Mouse (Mus musculus) activated CD4-positive, CD25-positive, alpha-beta regulatory T cell, adult 4 months (primary cell): ENCODE results near the gene Wipf2. TPM values are rescaled to one million over a fixed set of nuclear protein-coding genes. Genes with fewer than 3 reads are reported as not detected.

Source experiments
- ATAC-seq: one replicate; pipeline ENCODE4 v1.8.0; 2017
- polyA plus RNA-seq, 2 experiments: library from polyadenylated mRNA; unstranded; fragments of 100-300 nt; shearing (Covaris generic); gene quantifications; one replicate each; pipeline ENCODE4 v1.2.1; 2017

The Wipf2 gene
- polyA plus RNA-seq, 2 experiments from 2014 or later, result 10.9 to 12.3 TPM

GRCm38 (mm10) chr11:98854659-98855058, 8.8 kb upstream of the Wipf2 start:
- no peak for ATAC-seq

GRCm38 (mm10) chr11:98858759-98859731, 4.4 kb upstream of the Wipf2 start:
- peak; percentile 45 for ATAC-seq

- peak; percentile 50 for ATAC-seq
Observed at GRCm38 (mm10) chr11:98863751-98864429, 452 bp downstream of the Wipf2 start.

GRCm38 (mm10) chr11:98867293-98867692, 3.9 kb downstream of the Wipf2 start:
- ATAC-seq, result no peak

- no peak for ATAC-seq
Observed at GRCm38 (mm10) chr11:98869906-98870305, 6.5 kb downstream of the Wipf2 start.

- ATAC-seq, result no peak
Observed at GRCm38 (mm10) chr11:98870791-98871190, 7.4 kb downstream of the Wipf2 start.

- no peak for ATAC-seq
Observed at GRCm38 (mm10) chr11:98871416-98871815, 8.0 kb downstream of the Wipf2 start.

GRCm38 (mm10) chr11:98872040-98872439, 8.6 kb downstream of the Wipf2 start:
- ATAC-seq, result no peak

- ATAC-seq, result no peak
Observed at GRCm38 (mm10) chr11:98873900-98874299, 10.5 kb downstream of the Wipf2 start.

GRCm38 (mm10) chr11:98877001-98877400, 13.6 kb downstream of the Wipf2 start:
- ATAC-seq, result no peak

GRCm38 (mm10) chr11:98887703-98888102, 24.3 kb downstream of the Wipf2 start:
- ATAC-seq, result no peak

- no peak for ATAC-seq
Observed at GRCm38 (mm10) chr11:98889077-98889476, 25.6 kb downstream of the Wipf2 start.

GRCm38 (mm10) chr11:98889977-98890376, 26.5 kb downstream of the Wipf2 start:
- ATAC-seq, result no peak

GRCm38 (mm10) chr11:98892426-98892825, 29.0 kb downstream of the Wipf2 start:
- no peak for ATAC-seq

- peak; percentile 78 for ATAC-seq
Observed at GRCm38 (mm10) chr11:98900529-98901125, 37.2 kb downstream of the Wipf2 start.

- ATAC-seq, result no peak
Observed at GRCm38 (mm10) chr11:98902621-98903245, 39.3 kb downstream of the Wipf2 start.

GRCm38 (mm10) chr11:98904577-98904976, 41.1 kb downstream of the Wipf2 start:
- ATAC-seq, result no peak

- ATAC-seq, result no peak
Observed at GRCm38 (mm10) chr11:98905033-98905432, 41.6 kb downstream of the Wipf2 start.

GRCm38 (mm10) chr11:98905583-98905982, 42.1 kb downstream of the Wipf2 start:
- ATAC-seq, result no peak

- no peak for ATAC-seq
Observed at GRCm38 (mm10) chr11:98907063-98907436, 43.6 kb downstream of the Wipf2 start.

- ATAC-seq, result peak; percentile 95
Observed at GRCm38 (mm10) chr11:98907437-98908173, 44.2 kb downstream of the Wipf2 start, which contains the start of gene Cdc6. Gene Cdc6 (plus strand): TSS chr11:98907801.

GRCm38 (mm10) chr11:98909654-98910053, 46.2 kb downstream of the Wipf2 start:
- ATAC-seq, result peak; percentile 19
